Mouse (Mus musculus) intestine, embryonic 15.5 days (tissue): ENCODE results near the gene Wdr3. TPM values are rescaled to one million over a fixed set of nuclear protein-coding genes. Genes with fewer than 3 reads are reported as not detected.
A peak's percentile ranks its signal among the peaks of the same experiment; 100 is the strongest.

ENCODE experiments used
- ATAC-seq: fragments of 200-750 bp; cut with Nextera tagmentation; 2 replicates; pipeline ENCODE4 v1.8.0; 2017; ENCODE audit warnings: moderate TSS enrichment, moderate library complexity
- H3K27ac ChIP-seq: fragments of 300-500 bp; sonication (generic); 2 replicates; pipeline ENCODE4 v1.5.1; 2015; ENCODE audit warnings: mild to moderate bottlenecking, inconsistent platforms
- H3K27me3 ChIP-seq: fragments of 300-500 bp; sonication (generic); replicated peaks from 2 replicates; pipeline ENCODE4 v1.6.1; 2015; ENCODE audit warnings: inconsistent platforms
- H3K36me3 ChIP-seq: fragments of 300-500 bp; sonication (generic); 2 replicates; pipeline ENCODE4 v1.6.1; 2015; ENCODE audit warnings: inconsistent platforms
- H3K4me1 ChIP-seq: fragments of 300-500 bp; sonication (generic); replicated peaks from 2 replicates; pipeline ENCODE4 v1.6.1; 2015; ENCODE audit warnings: inconsistent platforms
- H3K4me2 ChIP-seq: fragments of 300-500 bp; sonication (generic); replicated peaks from 2 replicates; pipeline ENCODE4 v1.6.1; 2015; ENCODE audit warnings: mild to moderate bottlenecking, inconsistent platforms
- H3K4me3 ChIP-seq: fragments of 300-500 bp; sonication (generic); replicated peaks from 2 replicates; pipeline ENCODE4 v1.5.1; 2015; ENCODE audit warnings: inconsistent platforms
- H3K9ac ChIP-seq: fragments of 300-500 bp; sonication (generic); 2 replicates; pipeline ENCODE4 v1.6.1; 2015; ENCODE audit warnings: inconsistent platforms
- H3K9me3 ChIP-seq: fragments of 300-500 bp; sonication (generic); 2 replicates; pipeline ENCODE4 v1.6.1; 2016; ENCODE audit warnings: inconsistent platforms
- WGBS: fragments of 180-500 bp; shearing (Covaris S2); methylation state at CpG from one replicate; pipeline ENCODE4 v1.1.7; 2015; 5-methylcytosine and 5-hydroxymethylcytosine counted together
- polyA plus RNA-seq: library from polyadenylated mRNA; unstranded; fragments of >200 nt; fragmentation: Nextera tagmentation; extraction: Ambion mirVana; gene quantifications from 2 replicates; pipeline ENCODE4 v1.2.1, GENCODE M21; 2015

Gene Wdr3
- 38.1 and 45.6 TPM in 2 replicates for polyA plus RNA-seq

DNA sequence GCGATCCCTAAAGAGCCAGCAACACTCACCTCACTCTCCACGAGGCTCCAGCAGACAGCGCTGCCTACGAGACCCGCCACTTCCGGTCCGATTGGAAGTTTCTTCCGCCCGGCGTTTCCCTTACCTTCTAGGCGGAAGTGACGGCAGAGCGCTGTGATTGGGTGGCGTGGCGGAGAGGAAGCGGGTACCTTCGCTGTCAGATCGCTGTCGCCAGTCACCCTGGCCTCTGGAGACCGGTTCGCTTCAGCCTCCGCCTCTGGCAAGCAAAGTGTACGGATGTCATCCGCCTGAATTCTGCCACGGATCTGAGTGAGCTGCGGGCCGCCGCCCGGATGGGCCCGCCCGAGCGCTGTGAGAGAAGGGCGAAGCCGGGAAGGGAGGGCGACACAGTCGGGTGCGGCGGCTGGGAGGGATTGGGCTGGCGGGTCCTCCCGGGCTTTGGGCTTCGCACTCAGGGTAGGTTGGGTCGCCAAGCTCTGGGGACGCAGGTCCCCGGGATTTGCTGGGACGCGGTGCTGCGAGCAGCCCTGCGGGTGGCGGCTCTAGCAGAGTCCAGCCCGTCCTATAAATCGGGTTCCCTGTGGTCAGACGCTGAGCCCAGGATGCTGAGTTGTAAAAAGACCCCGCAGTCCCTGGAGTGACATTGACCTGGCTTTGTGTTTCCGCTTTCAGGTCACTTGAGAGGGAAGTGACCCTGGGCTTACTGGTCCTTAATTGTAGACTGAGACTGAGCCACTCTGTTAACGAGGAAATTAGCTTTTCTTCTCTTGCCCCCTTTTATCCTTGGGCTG lies at the start of gene Wdr3, which contains the start of gene Gdap2:
TSS of gene Wdr3 (minus strand) at position 93 of the 791 bp plus-strand sequence.
TSS of gene Gdap2 (plus strand) at position 67 of the 791 bp plus-strand sequence.
- H3K27ac ChIP-seq, result peak within 1 kb of the TSS; percentile 79
- no peaks in the 10 kb centered on the region for H3K27me3 ChIP-seq
- ATAC-seq, result peak; percentile 96
- H3K4me3 ChIP-seq, result peak within 1 kb of the TSS; percentile 54
- peaks cover 10% of the 10 kb centered on the region for H3K36me3 ChIP-seq
- under 1% methylated on average over 52 of the region's 55 CpGs for WGBS
- no peaks in the 10 kb centered on the region for H3K9me3 ChIP-seq
- 0 out of 2 replicates have a peak, but pooled peaks cover 3% of the 10 kb centered on the region for H3K4me1 ChIP-seq
- H3K4me2 ChIP-seq, result peak within 1 kb of the TSS; percentile 84
- peak within 1 kb of the TSS; percentile 77 for H3K9ac ChIP-seq

DNA sequence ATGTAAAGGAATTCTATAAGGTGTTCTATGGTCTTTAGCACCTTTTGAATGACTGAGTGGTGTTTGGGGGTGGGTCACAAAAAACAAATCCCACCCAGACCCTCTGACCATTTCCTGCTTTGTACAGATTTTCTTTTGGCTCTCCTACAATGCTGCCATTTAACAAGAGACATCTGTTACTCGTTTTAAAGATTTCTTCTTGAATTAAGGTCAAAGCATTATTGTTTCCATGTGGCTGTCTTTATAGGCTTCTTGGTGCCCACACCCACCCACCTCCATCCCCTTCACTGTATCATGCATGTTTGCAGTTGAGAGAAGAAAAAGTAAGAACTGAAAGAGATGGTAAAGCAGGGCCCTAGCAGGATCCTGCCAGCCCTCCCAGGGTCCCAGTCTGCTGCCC lies 44.8 kb upstream of the Wdr3 start:
- H3K9ac ChIP-seq, result no peak overlapping the region
- H3K4me2 ChIP-seq, result no peak overlapping the region
- H3K27ac ChIP-seq, result no peak overlapping the region
- no peaks in the 10 kb centered on the region for H3K4me1 ChIP-seq
- no peaks in the 10 kb centered on the region for H3K27me3 ChIP-seq
- whole genome bisulfite sequencing, result 72% methylated on average over 1 of the region's 1 CpGs
- no peak overlapping the region for H3K4me3 ChIP-seq
- ATAC-seq, result no peak
- no peaks in the 10 kb centered on the region for H3K9me3 ChIP-seq
- H3K36me3 ChIP-seq, result 0 out of 2 replicates have a peak, but pooled peaks cover 3% of the 10 kb centered on the region

DNA sequence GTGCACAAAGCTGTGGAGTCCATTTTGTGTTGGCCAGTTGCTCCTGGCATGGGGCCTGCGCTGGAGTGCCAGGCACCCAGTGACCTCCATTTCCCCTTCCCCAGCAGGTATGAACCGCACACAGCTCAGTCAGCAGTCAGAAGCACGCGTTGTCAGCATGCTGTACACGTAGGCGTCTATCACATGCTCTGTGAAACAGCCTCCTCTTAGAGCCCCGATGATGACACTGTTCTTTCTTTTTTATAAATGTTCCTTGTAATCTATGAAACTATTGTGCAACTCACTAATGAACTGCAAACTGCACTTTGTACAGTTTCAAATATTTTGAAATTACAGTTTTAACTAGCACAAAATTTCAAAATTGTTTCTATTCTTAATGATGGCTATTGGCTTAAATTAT lies 39.3 kb upstream of the Wdr3 start:
- ATAC-seq, result peak; percentile 36; the same call in 1 of the 2 replicates
- Histone ChIP-seq H3K4me1 (no peaks in the 10 kb centered on the region), H3K27me3 (no peaks in the 10 kb centered on the region), H3K36me3 (0 out of 2 replicates have a peak, but pooled peaks cover 5% of the 10 kb centered on the region), H3K27ac (no peak overlapping the region), H3K9ac (no peak overlapping the region), H3K4me3 (no peak overlapping the region), H3K4me2 (no peak overlapping the region), H3K9me3 (no peaks in the 10 kb centered on the region)
- 91% methylated on average over 7 of the region's 7 CpGs for WGBS

DNA sequence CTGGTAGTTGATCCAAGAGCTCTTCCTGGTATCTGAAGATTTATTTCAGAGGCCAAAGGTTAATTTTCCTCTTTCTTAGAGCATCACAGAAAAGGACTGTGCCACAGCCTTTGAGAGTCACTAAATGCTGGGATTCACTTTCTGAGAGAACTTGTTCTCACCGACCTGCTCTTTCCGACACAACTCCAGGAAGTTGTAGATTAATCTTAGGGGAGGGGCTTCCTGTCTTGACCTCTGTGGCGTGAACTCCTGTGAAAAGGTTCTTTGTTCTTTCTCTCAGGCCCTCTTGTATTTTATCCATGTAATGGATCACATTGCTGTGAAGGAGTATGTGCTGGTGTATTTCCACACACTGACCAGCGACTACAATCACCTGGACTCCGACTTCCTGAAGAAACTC lies 32.0 kb upstream of the Wdr3 start:
- Histone ChIP-seq H3K9me3 (no peaks in the 10 kb centered on the region), H3K36me3 (0 out of 2 replicates have a peak, but pooled peaks cover 9% of the 10 kb centered on the region), H3K4me2 (no peak overlapping the region), H3K4me3 (no peak overlapping the region), H3K27ac (no peak overlapping the region), H3K9ac (no peak overlapping the region), H3K27me3 (no peaks in the 10 kb centered on the region), H3K4me1 (no peaks in the 10 kb centered on the region)
- no peak; the same call in 1 of the 2 replicates for ATAC-seq
- WGBS, result 45% methylated on average over 5 of the region's 5 CpGs

DNA sequence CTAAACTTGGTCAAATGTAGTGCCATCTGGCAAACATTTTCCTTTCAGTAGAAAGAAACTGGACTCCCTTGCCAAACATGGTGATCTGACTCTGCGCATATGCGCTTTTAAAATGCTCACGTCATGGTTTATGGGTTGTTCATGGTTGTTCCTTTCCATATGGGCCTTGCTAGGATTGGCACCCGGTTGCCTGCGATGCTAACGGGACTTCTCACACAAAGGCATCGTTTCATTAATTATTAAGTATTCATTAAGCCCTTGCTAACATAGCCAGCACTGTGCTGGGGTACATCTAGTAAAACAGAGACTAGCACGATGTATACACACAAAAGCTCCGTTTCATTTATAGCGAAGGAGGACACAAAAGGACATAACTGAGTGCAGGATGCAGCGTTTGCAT lies 27.7 kb upstream of the Wdr3 start:
- Histone ChIP-seq H3K36me3 (peaks cover 7% of the 10 kb centered on the region; the same call in 1 of the 2 replicates), H3K4me3 (no peak overlapping the region), H3K27me3 (no peaks in the 10 kb centered on the region), H3K9me3 (no peaks in the 10 kb centered on the region), H3K9ac (no peak overlapping the region), H3K27ac (no peak overlapping the region), H3K4me1 (no peaks in the 10 kb centered on the region), H3K4me2 (no peak overlapping the region)
- 87% methylated on average over 11 of the region's 11 CpGs for WGBS
- no peak; the same call in 1 of the 2 replicates for ATAC-seq

DNA sequence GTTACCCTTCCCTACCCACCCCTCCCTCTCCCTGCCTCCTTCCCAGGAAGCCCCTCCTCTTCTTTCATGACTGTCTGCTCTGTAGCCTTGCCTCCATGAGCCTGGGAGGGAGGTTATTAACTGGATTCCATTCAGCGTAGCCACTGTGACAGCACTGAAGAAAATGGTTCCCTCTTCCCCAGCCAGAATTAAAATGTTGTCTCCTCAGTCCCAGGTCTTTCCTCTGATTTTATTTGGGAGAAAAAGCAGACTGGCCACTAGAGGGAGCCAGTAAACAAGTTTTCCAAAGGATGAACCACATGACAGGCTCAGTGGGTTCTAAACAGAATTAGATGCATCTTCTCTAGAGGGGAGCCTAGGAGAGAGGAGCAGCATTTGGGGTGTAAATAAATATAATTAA lies 27.2 kb upstream of the Wdr3 start:
- Histone ChIP-seq H3K4me3 (no peak overlapping the region), H3K27ac (no peak overlapping the region), H3K4me2 (no peak overlapping the region), H3K27me3 (no peaks in the 10 kb centered on the region), H3K9me3 (no peaks in the 10 kb centered on the region), H3K9ac (no peak overlapping the region), H3K36me3 (peaks cover 7% of the 10 kb centered on the region; the same call in 1 of the 2 replicates), H3K4me1 (no peaks in the 10 kb centered on the region)
- WGBS, result 35% methylated on average over 1 of the region's 1 CpGs
- peak; percentile 68 for ATAC-seq

DNA sequence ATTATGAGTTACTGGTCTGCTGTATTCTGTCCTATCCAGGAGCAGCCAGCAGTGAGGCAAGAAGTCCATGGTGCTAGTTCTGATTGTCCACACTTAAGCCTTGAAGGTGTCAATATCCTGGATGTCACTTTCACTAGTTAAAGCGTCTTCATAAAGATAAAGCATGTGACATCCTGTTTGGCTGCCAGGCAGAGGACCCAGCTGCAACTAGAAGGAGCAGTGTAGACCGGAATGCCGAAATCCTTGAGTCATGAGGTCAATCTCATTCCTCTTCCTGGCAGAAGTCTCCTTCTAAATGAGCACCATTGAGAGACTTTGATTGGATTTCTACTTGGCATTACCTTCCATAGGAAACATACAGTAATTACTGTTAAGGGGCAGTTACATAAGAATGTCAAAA lies 18.3 kb upstream of the Wdr3 start:
- no peak for ATAC-seq
- Histone ChIP-seq H3K4me1 (no peaks in the 10 kb centered on the region), H3K27me3 (no peaks in the 10 kb centered on the region), H3K4me3 (no peak overlapping the region), H3K9ac (no peak overlapping the region), H3K27ac (no peak overlapping the region), H3K9me3 (no peaks in the 10 kb centered on the region), H3K36me3 (no peaks in the 10 kb centered on the region), H3K4me2 (no peak overlapping the region)
- 68% methylated on average over 3 of the region's 3 CpGs for WGBS

DNA sequence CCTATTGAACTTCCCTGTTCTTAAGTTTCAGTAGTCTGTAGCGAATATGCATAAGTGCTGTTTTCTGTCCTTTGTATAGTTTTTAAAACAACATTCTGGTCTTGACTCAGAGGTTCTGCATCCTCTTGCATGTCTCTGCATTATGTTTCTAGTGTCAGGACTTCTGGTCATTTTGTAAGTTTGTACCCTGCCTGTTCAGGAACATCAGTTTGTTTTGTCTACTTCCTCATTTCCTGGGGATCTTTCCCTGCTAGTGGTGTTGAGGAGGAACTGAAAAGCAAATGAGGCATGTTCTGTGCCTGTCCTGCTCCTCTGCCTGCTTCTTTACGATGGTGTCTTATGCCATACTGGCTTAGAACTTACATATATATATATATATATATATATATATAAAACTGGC lies 13.8 kb upstream of the Wdr3 start:
- H3K27ac ChIP-seq, result no peak overlapping the region
- no peak overlapping the region for H3K9ac ChIP-seq
- WGBS, result 85% methylated on average over 2 of the region's 2 CpGs
- ATAC-seq, result no peak
- H3K4me2 ChIP-seq, result no peak overlapping the region
- H3K36me3 ChIP-seq, result 0 out of 2 replicates have a peak, but pooled peaks cover 4% of the 10 kb centered on the region
- no peaks in the 10 kb centered on the region for H3K27me3 ChIP-seq
- H3K9me3 ChIP-seq, result no peaks in the 10 kb centered on the region
- H3K4me1 ChIP-seq, result no peaks in the 10 kb centered on the region
- no peak overlapping the region for H3K4me3 ChIP-seq

DNA sequence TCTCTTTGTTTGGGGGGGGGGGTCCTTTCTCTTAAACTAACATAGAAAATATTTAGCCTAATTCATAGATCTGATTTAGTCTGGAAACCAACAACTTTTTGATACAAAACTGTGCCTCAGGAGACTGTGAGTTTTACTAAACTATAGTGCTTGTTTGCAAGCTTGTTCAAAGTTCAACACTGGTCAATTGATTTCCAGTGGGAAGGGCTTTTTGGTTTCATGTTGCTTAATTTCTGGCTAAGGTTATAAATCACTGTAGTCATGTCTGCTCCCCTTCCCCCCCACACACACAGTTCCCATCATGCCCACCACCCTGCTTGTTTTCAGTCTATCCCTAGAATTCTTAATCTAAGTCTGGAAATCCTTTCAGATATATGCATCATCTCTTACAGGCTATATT lies 2.8 kb upstream of the Wdr3 start:
- 0 out of 2 replicates have a peak, but pooled peaks cover 3% of the 10 kb centered on the region for H3K4me1 ChIP-seq
- no peaks in the 10 kb centered on the region for H3K36me3 ChIP-seq
- ATAC-seq, result no peak
- no peak overlapping the region for H3K9ac ChIP-seq
- 0 out of 2 replicates have a peak overlapping the region, but pooled peaks have one; percentile 1 for H3K27ac ChIP-seq
- no peak overlapping the region for H3K4me3 ChIP-seq
- no peaks in the 10 kb centered on the region for H3K9me3 ChIP-seq
- no peaks in the 10 kb centered on the region for H3K27me3 ChIP-seq
- H3K4me2 ChIP-seq, result no peak overlapping the region

DNA sequence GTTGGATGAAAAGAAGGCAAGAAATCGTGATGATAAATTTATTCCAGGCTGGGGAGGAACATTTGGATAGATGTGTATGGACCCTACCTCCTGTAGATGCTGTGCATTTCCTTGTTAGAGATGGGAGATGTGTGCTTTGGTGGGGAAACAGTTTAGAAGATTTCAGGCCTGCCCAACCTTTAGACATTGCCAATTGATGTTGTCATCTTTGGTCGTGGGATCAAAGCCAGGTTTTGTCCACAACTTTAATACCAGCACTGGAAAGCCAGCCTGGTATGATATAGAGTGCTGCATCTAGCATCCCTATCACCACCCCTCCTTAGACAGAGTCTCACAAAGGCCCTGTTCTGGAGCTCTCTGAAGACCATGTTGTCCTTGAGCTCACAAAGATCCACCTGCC lies 1.3 kb upstream of the Wdr3 start:
- Histone ChIP-seq H3K9ac (no peak overlapping the region), H3K9me3 (no peaks in the 10 kb centered on the region), H3K4me1 (0 out of 2 replicates have a peak, but pooled peaks cover 3% of the 10 kb centered on the region), H3K4me3 (no peak overlapping the region), H3K4me2 (no peak overlapping the region), H3K27ac (no peak overlapping the region), H3K36me3 (peaks cover 8% of the 10 kb centered on the region), H3K27me3 (no peaks in the 10 kb centered on the region)
- no peak for ATAC-seq
- WGBS, result 81% methylated on average over 2 of the region's 2 CpGs

DNA sequence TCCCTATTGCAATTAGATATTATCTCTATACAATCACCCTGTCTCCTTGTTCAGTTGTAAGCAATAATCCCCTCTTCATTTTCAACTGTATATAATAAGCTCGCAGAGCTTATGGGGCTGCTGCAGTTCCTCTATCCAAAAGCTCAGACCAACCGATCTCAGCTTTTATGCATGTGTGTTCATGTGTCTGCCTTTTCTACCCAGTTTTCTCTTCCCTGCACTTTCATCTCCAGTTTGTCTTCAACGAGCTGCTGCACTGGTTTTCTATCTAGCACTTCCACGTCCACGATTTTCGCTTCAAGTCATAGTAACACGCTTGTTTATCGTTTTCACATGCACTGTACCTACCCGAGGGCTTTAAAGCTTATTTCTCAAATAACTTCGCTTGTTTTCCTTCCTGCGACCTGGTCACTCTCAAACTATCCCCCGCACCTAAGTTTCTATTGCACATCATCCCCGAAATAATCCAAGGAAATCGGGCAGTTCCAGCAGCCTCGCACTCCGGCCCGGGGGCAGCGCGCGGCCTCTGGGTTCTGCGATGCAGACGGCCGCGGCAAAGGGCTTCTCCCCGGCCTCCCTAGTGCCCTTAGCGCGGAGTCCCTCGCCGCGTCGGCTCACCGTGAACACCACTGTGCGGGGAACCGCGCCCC lies 417 bp downstream of the Wdr3 start:
- peaks cover 17% of the 10 kb centered on the region for H3K36me3 ChIP-seq
- H3K27ac ChIP-seq, result no peak overlapping the region
- H3K4me2 ChIP-seq, result peak overlapping the region; percentile 67
- no peaks in the 10 kb centered on the region for H3K27me3 ChIP-seq
- WGBS, result under 1% methylated on average over 35 of the region's 35 CpGs
- peak overlapping the region; percentile 54 for H3K4me3 ChIP-seq
- H3K9me3 ChIP-seq, result no peaks in the 10 kb centered on the region
- H3K9ac ChIP-seq, result peak overlapping the region; percentile 77
- 0 out of 2 replicates have a peak, but pooled peaks have one; percentile 1 for ATAC-seq
- 0 out of 2 replicates have a peak, but pooled peaks cover 3% of the 10 kb centered on the region for H3K4me1 ChIP-seq

DNA sequence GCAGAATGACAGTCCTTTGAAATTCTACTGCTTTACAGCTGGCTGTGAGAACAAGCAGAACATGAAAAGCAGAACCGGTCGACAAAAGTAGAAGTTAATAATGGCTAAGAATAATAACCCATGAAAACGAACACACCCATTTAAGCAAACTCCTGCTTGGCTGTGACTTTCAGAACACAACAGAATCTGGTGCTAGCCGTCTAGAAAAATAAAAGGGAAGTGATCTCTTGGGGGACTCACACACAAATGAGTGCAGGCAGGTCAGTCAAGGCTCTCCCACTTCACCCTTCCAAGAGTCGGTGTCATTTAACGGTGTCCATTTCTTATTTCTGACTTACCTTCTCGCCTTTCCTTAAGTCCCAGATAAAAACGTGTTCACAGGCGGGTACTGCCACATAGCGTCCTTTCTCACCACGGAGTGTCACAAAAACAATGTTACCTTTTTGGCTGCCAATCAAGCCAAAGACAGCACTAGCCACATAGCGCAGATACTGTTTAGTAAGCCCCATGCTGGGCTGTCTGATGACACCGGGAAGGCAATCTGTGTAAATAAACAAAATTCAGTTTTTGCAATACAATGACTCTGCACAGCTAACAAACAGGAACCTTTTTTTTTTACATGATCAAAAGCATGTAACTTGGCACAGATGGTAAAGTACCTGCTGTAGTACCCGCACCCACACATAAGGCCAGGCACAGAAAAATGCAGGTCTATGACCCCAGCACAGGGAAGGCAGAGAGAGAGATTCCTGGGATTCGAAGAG lies 1.3 kb downstream of the Wdr3 start:
- WGBS, result 85% methylated on average over 15 of the region's 15 CpGs
- Histone ChIP-seq H3K27me3 (no peaks in the 10 kb centered on the region), H3K9ac (peak overlapping the region; percentile 77; the same call in 1 of the 2 replicates), H3K4me3 (peak overlapping the region; percentile 54), H3K4me2 (peak overlapping the region; percentile 67), H3K36me3 (peaks cover 21% of the 10 kb centered on the region), H3K9me3 (no peaks in the 10 kb centered on the region), H3K27ac (no peak overlapping the region), H3K4me1 (0 out of 2 replicates have a peak, but pooled peaks cover 3% of the 10 kb centered on the region)
- ATAC-seq, result no peak
